Mouse (Mus musculus): ENCODE data around the gene Rps4x.
A peak's percentile ranks its signal among the peaks of the same experiment; 100 is the strongest.
"Not testable (repeated sequence)": the region's sequence is repeated elsewhere in the genome, so short reads cannot be mapped to it uniquely, and the experiment has no call there.

Gene Rps4x

GRCm38 (mm10) chrX:102188712-102189497 is at the start of gene Rps4x:
Gene Rps4x, minus strand, starts transcription at chrX:102189394.
- peak; percentile 92 for ATAC-seq (ENCODE audit: insufficient number of reproducible peaks, low FRiP score, low TSS enrichment)

- ATAC-seq (ENCODE audit: insufficient number of reproducible peaks, low FRiP score, low TSS enrichment), result no peak
These were observed 29.9 kb upstream of the Rps4x start for GRCm38 (mm10) chrX:102219126-102219525.

GRCm38 (mm10) chrX:102215356-102215755 is 26.2 kb upstream of the Rps4x start:
- ATAC-seq (ENCODE audit: insufficient number of reproducible peaks, low FRiP score, low TSS enrichment), result not testable (repeated sequence)

DNA sequence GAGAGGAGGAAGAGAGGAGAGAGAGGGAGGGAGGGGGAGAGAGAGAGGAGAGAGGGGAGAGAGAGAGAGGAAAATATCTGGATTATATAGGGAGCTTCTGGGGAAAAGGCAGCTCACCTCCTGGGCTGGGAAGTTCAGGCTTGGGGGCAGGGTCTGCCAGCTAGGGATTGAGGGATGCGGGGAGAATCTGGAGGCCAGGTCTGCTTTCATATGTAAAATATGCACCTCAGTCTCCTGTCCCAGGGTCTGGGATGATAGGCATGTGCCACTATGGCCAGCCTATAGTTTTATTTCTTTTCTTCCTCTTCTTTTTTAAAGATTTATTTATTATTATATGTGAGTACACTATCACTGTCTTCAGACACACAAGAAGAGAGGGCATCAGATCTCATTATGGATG is 1.6 kb upstream of the Rps4x start:
- no peak for ATAC-seq (ENCODE audit: insufficient number of reproducible peaks, low FRiP score, low TSS enrichment)

DNA sequence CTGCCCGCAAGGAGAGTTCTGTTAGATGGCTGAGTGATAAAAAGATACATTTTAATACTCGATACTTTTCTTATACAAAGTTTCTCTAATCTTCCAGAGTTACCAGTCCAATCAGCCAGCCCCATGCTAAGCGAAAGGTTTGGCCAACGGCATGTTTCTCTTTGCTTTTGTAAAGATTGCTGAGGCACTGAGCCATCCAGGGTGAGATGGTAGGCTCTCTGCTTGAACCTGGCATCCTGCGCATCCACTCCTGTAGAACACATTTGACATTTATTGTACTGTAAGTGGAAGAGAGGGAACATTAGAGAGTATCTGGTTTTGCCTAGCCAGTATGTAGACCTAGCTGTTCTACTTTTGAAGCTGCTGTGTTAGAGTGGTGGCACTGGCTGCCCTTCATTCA is 387 bp upstream of the Rps4x start:
- no peak for ATAC-seq (ENCODE audit: insufficient number of reproducible peaks, low FRiP score, low TSS enrichment)

DNA sequence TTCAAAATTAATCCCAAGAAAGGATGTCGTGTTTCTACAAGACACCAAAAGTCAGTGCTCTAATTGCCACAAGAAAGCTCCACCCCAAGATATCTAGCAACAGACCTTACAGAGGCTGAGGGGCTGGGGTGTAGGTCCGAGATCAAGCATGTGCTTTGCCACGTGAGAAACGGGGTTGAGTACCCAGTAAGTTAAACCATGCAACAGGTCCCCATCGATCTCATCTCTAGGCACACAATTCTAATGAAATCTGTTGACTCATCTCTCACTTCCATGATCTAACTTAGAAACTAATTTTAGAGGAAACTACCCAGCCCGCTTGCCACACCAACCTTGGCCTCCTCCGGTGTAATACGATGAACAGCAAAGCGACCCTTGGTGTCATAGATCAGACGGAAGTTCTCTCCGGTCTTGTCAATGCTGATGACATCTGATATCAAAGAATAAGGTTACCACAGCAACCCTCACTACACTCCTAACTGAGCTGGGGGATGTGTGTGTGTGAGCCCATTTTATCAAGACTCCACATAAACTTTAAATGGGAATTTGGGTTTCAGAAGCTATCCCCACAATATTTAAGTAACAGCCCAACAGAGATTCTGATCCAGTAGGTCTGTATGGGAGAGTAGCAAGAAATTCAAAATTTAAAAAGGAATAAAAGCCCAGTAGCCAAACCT is 2.0 kb downstream of the Rps4x start:
- no peak for ATAC-seq (ENCODE audit: insufficient number of reproducible peaks, low FRiP score, low TSS enrichment)

GRCm38 (mm10) chrX:102182575-102182974 is 6.6 kb downstream of the Rps4x start:
- ATAC-seq (ENCODE audit: insufficient number of reproducible peaks, low FRiP score, low TSS enrichment), result no peak

DNA sequence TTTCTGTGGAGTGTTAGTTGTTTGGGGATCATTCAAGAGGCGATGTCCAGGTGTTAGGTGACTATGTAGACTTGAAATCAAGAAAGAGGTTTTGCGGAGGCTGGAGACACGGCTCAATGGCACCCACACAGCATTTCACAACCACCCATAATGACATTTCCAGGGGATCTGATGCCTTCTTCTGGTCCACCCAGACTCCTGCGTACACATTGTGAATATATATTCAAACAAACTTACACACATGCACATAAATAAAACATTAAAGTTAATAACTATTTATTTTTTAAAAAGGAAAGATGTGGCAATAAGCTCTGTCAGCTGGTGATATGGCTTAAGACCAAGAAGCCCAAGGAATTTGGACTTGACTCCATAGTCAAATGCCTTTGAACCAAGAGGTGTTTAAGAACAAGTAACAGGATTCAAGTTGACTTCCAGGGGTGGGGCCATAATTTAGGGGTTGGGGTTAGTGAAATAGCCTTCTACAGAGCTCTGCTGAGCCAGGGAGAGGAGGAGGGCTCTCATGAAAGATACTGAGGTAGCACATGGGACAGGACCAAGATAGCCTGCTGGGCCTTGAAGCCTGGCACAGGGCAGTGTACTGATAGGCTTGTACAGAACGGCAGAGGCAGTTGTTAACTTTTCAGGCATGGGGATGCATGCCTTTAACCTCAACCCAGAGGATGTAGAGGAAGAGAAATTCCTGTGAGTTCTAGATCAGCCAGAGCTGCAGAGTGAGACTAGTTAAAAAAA is 13.5 kb downstream of the Rps4x start:
- no peak for ATAC-seq (ENCODE audit: insufficient number of reproducible peaks, low FRiP score, low TSS enrichment)

- no peak for ATAC-seq (ENCODE audit: insufficient number of reproducible peaks, low FRiP score, low TSS enrichment)
These were observed 18.3 kb downstream of the Rps4x start for GRCm38 (mm10) chrX:102170900-102171299.

DNA sequence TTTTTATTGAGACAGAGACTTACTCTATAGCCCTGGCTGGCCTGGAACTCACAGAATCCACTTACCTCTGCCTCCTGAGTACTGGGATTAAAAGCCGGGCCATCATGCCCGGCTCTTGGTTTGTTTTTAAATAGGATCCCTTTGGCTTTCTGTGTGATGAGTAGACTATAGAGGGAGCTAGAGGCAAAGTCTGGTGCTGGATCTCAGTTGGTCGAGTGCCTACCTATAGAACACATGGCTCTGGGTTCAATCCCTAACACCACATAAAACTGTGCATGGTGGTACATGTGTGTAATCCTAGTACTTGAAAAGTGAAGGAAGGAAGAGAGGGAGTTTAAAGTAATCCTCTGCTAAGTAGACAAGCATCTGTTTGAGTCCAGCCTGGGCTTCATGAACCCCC is 19.1 kb downstream of the Rps4x start:
- no peak for ATAC-seq (ENCODE audit: insufficient number of reproducible peaks, low FRiP score, low TSS enrichment)

DNA sequence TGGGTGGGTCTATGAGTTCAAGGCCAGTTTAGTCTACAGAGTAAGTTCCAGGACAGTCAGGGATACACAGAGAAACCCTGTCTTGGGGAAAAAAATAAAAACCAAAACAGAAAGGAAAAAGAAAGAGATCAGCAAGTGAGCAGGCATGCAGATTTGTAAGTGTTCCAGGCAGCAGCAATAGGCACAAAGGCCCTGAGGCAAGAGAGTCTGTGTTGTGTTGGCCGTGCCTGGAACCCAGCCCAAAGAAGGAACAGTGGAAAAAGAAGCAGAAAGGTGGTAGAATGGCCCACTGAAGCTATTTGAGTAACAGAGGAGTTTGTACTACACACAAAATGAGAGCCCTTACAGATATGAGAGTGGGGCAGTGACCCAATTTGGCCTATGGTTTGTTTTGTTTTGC is 19.5 kb downstream of the Rps4x start:
- ATAC-seq (ENCODE audit: insufficient number of reproducible peaks, low FRiP score, low TSS enrichment), result no peak

GRCm38 (mm10) chrX:102166986-102167385 is 22.2 kb downstream of the Rps4x start:
- ATAC-seq (ENCODE audit: insufficient number of reproducible peaks, low FRiP score, low TSS enrichment), result no peak

DNA sequence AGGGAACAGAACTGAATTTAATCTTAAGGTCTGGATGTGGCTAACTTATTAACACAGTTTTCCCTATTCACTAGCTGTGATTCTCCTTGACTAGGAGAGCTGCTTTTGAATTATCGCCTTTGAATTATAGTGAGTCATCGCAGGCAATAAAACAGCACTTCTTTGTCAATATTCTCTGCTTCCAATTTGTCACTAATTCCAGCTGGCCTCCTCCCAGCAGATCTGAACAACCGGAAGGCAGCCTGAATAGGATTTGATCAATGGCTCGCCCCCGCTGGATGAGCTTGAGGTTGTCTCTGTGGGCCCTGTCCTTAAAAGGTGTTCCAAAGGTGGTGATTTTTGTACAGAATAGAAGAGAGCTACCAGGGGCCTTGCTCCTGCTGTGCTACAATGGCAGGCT is 22.7 kb downstream of the Rps4x start:
- no peak for ATAC-seq (ENCODE audit: insufficient number of reproducible peaks, low FRiP score, low TSS enrichment)

GRCm38 (mm10) chrX:102163529-102163928 is 25.7 kb downstream of the Rps4x start:
- ATAC-seq (ENCODE audit: insufficient number of reproducible peaks, low FRiP score, low TSS enrichment), result no peak

DNA sequence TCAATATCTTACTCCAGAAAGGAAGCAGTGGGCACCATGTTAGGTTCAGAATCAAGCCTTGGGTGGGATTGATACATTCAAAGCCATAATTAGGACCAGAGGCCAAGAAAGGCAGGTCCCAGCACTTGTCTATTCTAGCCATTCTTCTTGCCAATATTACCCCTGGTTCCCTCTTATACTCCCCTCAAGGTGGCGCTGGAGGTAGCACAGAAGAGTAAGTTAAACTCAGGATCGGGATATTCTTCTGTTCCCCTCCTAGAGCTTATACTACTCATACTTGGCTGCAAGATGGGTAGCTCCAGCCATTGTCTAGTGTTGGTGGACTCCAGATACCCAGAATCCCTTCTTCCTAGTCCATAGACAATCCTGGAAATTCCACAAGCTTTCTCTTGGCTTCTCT is 26.1 kb downstream of the Rps4x start:
- ATAC-seq (ENCODE audit: insufficient number of reproducible peaks, low FRiP score, low TSS enrichment), result no peak

DNA sequence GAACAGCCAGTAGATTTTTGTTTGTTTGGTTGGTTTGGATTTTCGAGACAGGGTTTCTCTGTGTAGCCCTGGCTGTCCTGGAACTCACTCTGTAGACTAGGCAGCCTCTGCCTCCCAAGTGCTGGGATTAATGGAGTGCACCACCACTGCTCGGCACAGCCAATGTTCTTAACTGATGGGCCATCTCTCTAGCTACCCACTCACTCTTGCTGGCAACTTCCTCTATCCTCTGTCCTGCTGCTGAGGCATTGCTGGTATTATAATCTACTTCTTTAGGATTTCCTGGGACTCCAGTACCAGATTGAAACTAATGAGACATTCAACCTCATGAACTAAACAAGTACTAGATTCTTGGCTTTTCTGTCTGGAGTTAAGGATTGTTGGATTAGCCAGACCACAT is 28.7 kb downstream of the Rps4x start:
- ATAC-seq (ENCODE audit: insufficient number of reproducible peaks, low FRiP score, low TSS enrichment), result no peak

DNA sequence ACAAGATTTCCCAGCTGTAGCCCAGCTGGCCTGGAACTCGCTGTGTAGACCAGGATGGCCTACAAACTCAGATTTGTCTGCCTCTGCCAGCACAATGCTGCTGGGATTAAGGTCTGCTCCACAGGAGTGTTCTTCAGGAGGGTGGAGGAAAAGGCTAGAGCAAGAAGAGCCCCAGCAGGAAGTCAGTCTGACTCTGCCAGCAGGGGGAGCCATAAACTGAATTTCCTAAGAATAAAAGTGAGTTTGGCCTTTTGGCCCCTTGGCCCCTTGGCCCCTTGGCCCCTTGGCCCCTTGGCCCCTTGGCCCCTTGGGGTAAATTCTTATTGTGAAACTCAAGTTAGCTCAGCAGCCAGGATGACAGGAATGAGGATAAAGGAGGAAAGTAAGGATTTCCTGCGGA is 29.4 kb downstream of the Rps4x start:
- no peak for ATAC-seq (ENCODE audit: insufficient number of reproducible peaks, low FRiP score, low TSS enrichment)

DNA sequence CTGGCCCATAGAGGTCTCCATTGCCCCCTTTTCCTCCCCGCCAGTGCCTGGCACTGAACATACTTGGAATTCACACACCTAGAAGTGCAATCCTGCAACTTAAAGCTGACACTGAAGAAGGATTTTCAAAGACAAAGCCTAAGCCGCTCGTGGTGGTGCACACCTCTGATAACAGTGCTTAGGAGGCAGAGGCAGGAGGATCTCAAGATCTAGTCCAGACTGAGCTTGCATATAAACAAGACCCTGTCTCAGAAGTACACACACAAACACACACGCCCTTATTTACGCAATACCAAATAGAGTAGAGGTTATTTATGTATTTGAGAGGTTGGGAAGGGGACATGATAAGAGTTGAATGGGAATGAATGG is 31.8 kb downstream of the Rps4x start:
- 0 out of 2 replicates have a peak, but pooled peaks have one; percentile 8 for ATAC-seq (ENCODE audit: insufficient number of reproducible peaks, low FRiP score, low TSS enrichment)

DNA sequence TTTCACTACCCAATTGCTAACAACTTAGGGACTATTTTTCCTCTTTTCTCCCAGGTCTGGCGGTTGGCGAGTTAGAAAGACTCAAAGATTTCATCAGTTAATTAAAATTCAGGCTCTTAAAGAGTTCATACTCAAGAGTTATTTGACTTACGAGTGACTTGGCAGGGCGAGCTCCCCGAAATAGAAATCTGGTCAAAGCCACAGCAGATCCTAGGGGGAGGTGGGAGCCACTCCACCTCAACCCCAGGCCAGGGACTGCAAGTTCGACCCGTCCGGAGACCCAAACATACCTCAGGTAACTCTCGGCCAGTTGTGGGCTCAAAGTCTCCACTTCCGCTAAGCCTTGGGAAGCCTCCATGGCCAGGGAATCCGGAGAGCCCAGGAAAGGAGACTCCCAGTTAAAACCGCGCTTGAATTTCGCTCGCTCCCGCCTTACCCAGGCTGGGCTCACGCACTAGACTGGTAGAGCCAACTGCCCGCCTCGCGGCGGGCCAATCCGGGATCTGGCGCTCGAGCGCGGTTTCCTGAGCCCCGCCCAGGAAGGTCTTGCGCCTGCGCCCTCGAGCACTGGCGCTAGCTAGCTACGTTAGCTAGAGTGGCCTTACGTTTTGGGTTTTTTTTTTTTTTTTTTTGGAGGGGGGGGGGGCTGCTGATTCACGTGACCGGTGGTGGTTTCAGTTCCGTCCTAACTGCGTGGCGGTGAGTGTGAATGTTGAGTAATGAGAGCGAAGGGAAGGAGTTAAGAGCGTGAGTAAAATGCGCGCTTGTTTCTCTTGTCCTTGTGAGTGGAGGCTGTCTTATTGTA is 32.4 kb downstream of the Rps4x start, which contains the start of gene Ercc6l:
Gene Ercc6l, minus strand, starts transcription at position 474 of the 805 bp plus-strand sequence.
- ATAC-seq (ENCODE audit: insufficient number of reproducible peaks, low FRiP score, low TSS enrichment), result peak; percentile 100

GRCm38 (mm10) chrX:102141157-102141556 is 48.0 kb downstream of the Rps4x start:
- no peak for ATAC-seq (ENCODE audit: insufficient number of reproducible peaks, low FRiP score, low TSS enrichment)

Data from cerebellum, adult (tissue).